Mouse (Mus musculus) limb, embryonic 12.5 days (tissue): ENCODE measurements around the gene Gpatch3. TPM values are rescaled to one million over a fixed set of nuclear protein-coding genes. Genes with fewer than 3 reads are reported as not detected.
A peak's percentile ranks its signal among the peaks of the same experiment; 100 is the strongest.

Source experiments
- ATAC-seq: fragments of 200-750 bp; cut with Nextera tagmentation; 2 replicates; pipeline ENCODE4 v1.8.0; 2017; ENCODE audit warnings: low read depth, moderate TSS enrichment; ENCODE audit not compliant: insufficient number of reproducible peaks, insufficient read depth, low FRiP score, low TSS enrichment
- H3K27ac ChIP-seq: fragments of 300-500 bp; sonication (generic); 2 replicates; pipeline ENCODE4 v1.5.1; 2016; ENCODE audit warnings: mild to moderate bottlenecking, moderate library complexity
- H3K27me3 ChIP-seq: fragments of 300-500 bp; sonication (generic); 2 replicates; pipeline ENCODE4 v1.6.1; 2016; ENCODE audit warnings: mild to moderate bottlenecking, moderate library complexity
- H3K36me3 ChIP-seq: fragments of 300-500 bp; sonication (generic); 2 replicates; pipeline ENCODE4 v1.6.1; 2016; ENCODE audit warnings: mild to moderate bottlenecking, moderate library complexity
- H3K4me1 ChIP-seq: fragments of 300-500 bp; sonication (generic); replicated peaks from 2 replicates; pipeline ENCODE4 v1.6.1; 2016
- H3K4me2 ChIP-seq: fragments of 300-500 bp; sonication (generic); 2 replicates; pipeline ENCODE4 v1.6.1; 2016; ENCODE audit warnings: mild to moderate bottlenecking, moderate library complexity
- H3K4me3 ChIP-seq: fragments of 300-500 bp; sonication (generic); replicated peaks from 2 replicates; pipeline ENCODE4 v1.5.1; 2016; ENCODE audit warnings: mild to moderate bottlenecking
- H3K9ac ChIP-seq: fragments of 300-500 bp; sonication (generic); replicated peaks from 2 replicates; pipeline ENCODE4 v1.6.1; 2016; ENCODE audit warnings: mild to moderate bottlenecking, moderate library complexity
- H3K9me3 ChIP-seq: fragments of 300-500 bp; sonication (generic); 2 replicates; pipeline ENCODE4 v1.6.1; 2016; ENCODE audit warnings: mild to moderate bottlenecking, moderate library complexity
- WGBS: fragments of 180-500 bp; shearing (Covaris S2); methylation state at CpG from one replicate; pipeline ENCODE4 v1.1.7; 2016; 5-methylcytosine and 5-hydroxymethylcytosine counted together
- polyA plus RNA-seq: library from polyadenylated mRNA; unstranded; fragments of >200 nt; fragmentation: Nextera tagmentation; extraction: Ambion mirVana; gene quantifications from 2 replicates; pipeline ENCODE4 v1.2.1, GENCODE M21; 2016

The Gpatch3 gene
- 11.7 and 12.0 TPM in 2 replicates for polyA plus RNA-seq

DNA sequence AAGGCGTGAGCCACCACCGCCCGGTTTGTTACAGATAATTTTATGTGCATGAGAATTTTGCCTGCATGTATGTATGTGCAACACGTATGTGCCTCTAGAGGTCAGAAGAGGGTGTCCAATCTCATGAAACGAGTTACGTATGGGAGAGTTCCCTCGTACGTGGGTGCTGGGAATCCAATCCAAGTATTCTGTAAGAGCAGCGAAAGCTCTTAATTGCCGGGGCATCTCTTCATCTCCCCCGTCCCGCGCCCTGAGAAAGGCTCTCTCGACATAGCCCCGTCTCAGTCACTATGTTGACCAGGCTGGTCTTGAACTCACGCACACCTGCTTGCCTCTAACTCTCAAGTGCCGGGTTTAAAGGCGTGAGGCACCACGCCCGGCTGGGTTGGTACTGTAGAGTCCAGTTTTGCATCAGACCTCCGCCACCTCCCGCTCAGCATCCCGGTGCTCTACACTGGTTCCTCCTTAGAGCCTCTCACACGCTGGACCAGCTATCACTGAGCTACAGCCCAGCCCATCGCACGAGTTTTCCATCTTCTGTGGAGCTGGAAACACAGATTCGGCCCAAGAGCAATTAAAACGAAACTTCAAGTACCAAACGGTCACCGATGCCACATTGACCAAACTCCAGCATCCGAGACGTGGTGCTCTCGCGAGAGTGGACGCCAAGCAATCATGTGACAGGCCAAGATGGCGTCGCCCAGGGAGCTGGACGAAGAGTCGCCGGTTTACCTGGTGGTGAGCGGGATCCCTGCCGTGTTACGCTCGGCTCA is at the start of gene Gpatch3:
Gpatch3 (plus strand) TSS at position 676 of the 773 bp plus-strand sequence.
- H3K27me3 ChIP-seq, result no peaks in the 10 kb centered on the region
- 8% methylated on average over 44 of the region's 44 CpGs for WGBS
- peak within 1 kb of the TSS; percentile 100 for H3K4me3 ChIP-seq
- no peaks in the 10 kb centered on the region for H3K9me3 ChIP-seq
- H3K9ac ChIP-seq, result peak within 1 kb of the TSS; percentile 90
- H3K4me2 ChIP-seq, result peak within 1 kb of the TSS; percentile 86
- H3K27ac ChIP-seq, result peak within 1 kb of the TSS; percentile 90
- ATAC-seq, result peak; percentile 83
- H3K4me1 ChIP-seq, result peaks cover 10% of the 10 kb centered on the region; the same call in 1 of the 2 replicates
- H3K36me3 ChIP-seq, result peaks cover 16% of the 10 kb centered on the region

GRCm38 (mm10) chr4:133527788-133528187 is 46.8 kb upstream of the Gpatch3 start:
- Histone ChIP-seq H3K4me3 (no peak overlapping the region), H3K4me2 (no peak overlapping the region), H3K9ac (no peak overlapping the region), H3K27ac (no peak overlapping the region), H3K9me3 (no peaks in the 10 kb centered on the region), H3K36me3 (peaks cover 58% of the 10 kb centered on the region), H3K27me3 (no peaks in the 10 kb centered on the region), H3K4me1 (no peaks in the 10 kb centered on the region)
- WGBS, result 71% methylated on average over 16 of the region's 16 CpGs
- ATAC-seq, result no peak

DNA sequence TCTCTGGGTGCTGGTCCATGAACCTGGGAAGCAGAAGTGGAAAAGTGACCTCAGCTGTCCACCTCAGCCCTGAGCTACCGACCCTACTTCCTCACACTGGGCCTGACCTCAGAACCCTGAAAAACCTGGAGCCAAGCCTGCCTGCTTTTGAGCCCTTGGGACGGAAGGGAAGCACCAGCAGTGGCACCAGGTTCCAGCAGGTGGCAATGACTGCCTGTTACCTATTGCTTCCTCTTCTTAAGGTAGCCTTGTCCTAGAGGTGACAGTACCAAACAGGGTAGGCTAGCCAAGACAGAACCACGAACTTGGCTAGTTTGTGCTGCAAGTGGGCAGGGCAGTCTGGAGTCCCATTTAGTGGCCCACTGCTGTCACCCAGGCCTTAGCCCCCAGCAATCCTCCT is 41.8 kb upstream of the Gpatch3 start:
- peaks cover 98% of the 10 kb centered on the region for H3K36me3 ChIP-seq
- no peak overlapping the region for H3K27ac ChIP-seq
- no peak overlapping the region for H3K9ac ChIP-seq
- no peaks in the 10 kb centered on the region for H3K9me3 ChIP-seq
- no peak for ATAC-seq
- WGBS, result 88% methylated on average over 3 of the region's 3 CpGs
- H3K4me2 ChIP-seq, result no peak overlapping the region
- no peaks in the 10 kb centered on the region for H3K4me1 ChIP-seq
- H3K4me3 ChIP-seq, result no peak overlapping the region
- no peaks in the 10 kb centered on the region for H3K27me3 ChIP-seq

DNA sequence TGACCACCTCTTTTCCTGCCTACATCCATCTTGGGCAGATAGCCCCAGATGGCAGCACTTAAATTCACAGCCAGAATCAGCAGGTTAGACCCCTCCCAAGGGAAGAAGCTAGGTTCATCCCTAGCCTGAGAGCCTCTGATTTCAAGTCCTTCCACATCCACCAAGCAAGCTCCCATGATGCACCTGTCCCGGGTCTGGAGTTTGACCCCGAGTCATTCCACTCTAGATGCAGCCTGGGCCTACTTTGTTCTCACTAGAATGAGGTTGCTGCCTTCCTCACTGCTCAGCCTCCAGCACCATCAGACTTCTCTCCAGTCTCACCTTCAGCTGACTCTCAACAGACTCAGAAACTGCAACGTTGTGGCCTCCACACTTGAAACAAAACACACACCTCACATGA is 38.5 kb upstream of the Gpatch3 start:
- H3K4me3 ChIP-seq, result no peak overlapping the region
- no peak for ATAC-seq
- no peaks in the 10 kb centered on the region for H3K9me3 ChIP-seq
- no peak overlapping the region for H3K4me2 ChIP-seq
- no peak overlapping the region for H3K27ac ChIP-seq
- peaks cover 99% of the 10 kb centered on the region for H3K36me3 ChIP-seq
- H3K9ac ChIP-seq, result no peak overlapping the region
- 89% methylated on average over 3 of the region's 3 CpGs for WGBS
- no peaks in the 10 kb centered on the region for H3K27me3 ChIP-seq
- no peaks in the 10 kb centered on the region for H3K4me1 ChIP-seq

DNA sequence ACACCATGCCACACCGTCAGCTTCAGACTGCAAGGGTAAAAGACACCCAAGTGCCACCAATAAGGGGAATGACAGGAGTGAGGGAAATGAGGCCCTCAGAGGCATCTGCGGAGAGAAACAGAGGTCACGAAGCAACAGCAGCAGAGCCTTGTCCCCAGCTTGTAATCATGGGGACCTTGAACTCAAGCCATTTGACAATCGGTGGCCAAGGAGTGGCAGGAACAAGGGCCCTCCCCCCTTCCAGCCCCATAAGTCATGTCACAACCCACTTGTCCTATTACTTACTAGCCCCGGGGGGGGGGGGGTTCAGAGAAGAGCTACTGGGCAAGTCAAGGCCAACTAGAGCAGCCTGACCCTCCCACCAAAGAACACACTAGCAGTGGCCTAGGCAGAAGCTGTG is 37.9 kb upstream of the Gpatch3 start:
- no peaks in the 10 kb centered on the region for H3K27me3 ChIP-seq
- no peak overlapping the region for H3K27ac ChIP-seq
- H3K4me1 ChIP-seq, result no peaks in the 10 kb centered on the region
- no peak overlapping the region for H3K4me2 ChIP-seq
- no peak overlapping the region for H3K9ac ChIP-seq
- WGBS, result 94% methylated on average over 5 of the region's 5 CpGs
- no peak for ATAC-seq
- H3K4me3 ChIP-seq, result no peak overlapping the region
- H3K36me3 ChIP-seq, result peaks cover 99% of the 10 kb centered on the region
- no peaks in the 10 kb centered on the region for H3K9me3 ChIP-seq

- under 1% methylated on average over 65 of the region's 77 CpGs for WGBS
- H3K4me3 ChIP-seq, result peak within 1 kb of the TSS; percentile 96
- H3K36me3 ChIP-seq, result peaks cover 33% of the 10 kb centered on the region
- H3K27ac ChIP-seq, result peak within 1 kb of the TSS; percentile 70; the same call in 1 of the 2 replicates
- H3K27me3 ChIP-seq, result no peaks in the 10 kb centered on the region
- H3K9ac ChIP-seq, result peak within 1 kb of the TSS; percentile 83
- peak; percentile 95 for ATAC-seq
- H3K4me1 ChIP-seq, result peaks cover 15% of the 10 kb centered on the region
- peaks cover 5% of the 10 kb centered on the region; the same call in 1 of the 2 replicates for H3K9me3 ChIP-seq
- peak within 1 kb of the TSS; percentile 84 for H3K4me2 ChIP-seq
Observed at GRCm38 (mm10) chr4:133545272-133546231, 29.0 kb upstream of the Gpatch3 start, which contains the start of gene Nudc. Gene Nudc, minus strand, starts transcription at chr4:133545996.

GRCm38 (mm10) chr4:133552029-133552428 is 22.5 kb upstream of the Gpatch3 start:
- ATAC-seq, result no peak
- WGBS, result 88% methylated on average over 1 of the region's 1 CpGs

DNA sequence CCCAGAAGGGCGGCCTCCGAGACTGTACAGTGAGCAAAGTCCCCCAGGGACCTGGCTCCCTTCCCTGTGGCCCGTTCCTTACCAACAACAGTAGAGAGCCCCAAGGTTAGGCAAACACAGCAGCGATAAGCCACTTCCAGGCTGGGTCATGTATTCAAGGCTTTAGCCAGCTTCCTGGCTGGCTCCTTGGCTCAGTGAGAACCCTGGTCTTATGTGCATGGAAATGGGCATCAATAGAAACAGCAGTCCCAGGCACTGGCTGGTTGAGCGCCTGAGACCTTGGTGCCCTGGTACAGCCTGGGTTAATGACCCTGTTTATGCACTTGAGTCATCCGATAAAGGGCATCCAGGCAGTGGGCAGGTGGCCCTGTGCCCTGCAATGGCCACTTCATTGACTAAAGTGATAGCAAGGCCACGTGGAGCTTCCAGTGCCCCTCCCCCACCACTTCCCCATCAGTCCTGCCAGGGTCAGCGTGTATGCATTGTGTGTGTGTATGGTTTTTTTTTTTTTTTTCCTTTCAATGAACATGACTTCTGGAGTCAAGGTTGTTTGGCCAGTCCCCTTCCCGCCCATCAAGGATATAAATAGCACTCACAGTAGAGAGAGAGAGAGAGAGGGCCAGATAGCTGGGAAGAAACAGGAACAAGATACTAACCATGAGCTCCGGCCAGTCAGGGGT is 21.6 kb upstream of the Gpatch3 start, which contains the start of gene Nr0b2:
Nr0b2 (plus strand) TSS at position 609 of the 680 bp plus-strand sequence.
- H3K4me2 ChIP-seq, result no peak within 1 kb of the TSS
- H3K36me3 ChIP-seq, result no peaks in the 10 kb centered on the region
- peaks cover 5% of the 10 kb centered on the region; the same call in 1 of the 2 replicates for H3K9me3 ChIP-seq
- no peak within 1 kb of the TSS for H3K9ac ChIP-seq
- H3K4me3 ChIP-seq, result no peak within 1 kb of the TSS
- no peaks in the 10 kb centered on the region for H3K4me1 ChIP-seq
- H3K27ac ChIP-seq, result no peak within 1 kb of the TSS
- no peak for ATAC-seq
- 77% methylated on average over 10 of the region's 10 CpGs for WGBS
- H3K27me3 ChIP-seq, result peaks cover 36% of the 10 kb centered on the region

More at GRCm38 (mm10) chr4:133552029-133552428, 22.5 kb upstream of the Gpatch3 start:
- Histone ChIP-seq H3K4me1 (no peaks in the 10 kb centered on the region), H3K4me3 (no peak overlapping the region), H3K4me2 (no peak overlapping the region), H3K9me3 (peaks cover 5% of the 10 kb centered on the region; the same call in 1 of the 2 replicates), H3K27me3 (peaks cover 32% of the 10 kb centered on the region), H3K9ac (no peak overlapping the region), H3K36me3 (no peaks in the 10 kb centered on the region), H3K27ac (no peak overlapping the region)

GRCm38 (mm10) chr4:133553448-133554330 is 20.9 kb upstream of the Gpatch3 start:
- Histone ChIP-seq H3K9me3 (no peaks in the 10 kb centered on the region), H3K9ac (no peak overlapping the region), H3K36me3 (no peaks in the 10 kb centered on the region), H3K4me1 (no peaks in the 10 kb centered on the region), H3K4me2 (no peak overlapping the region), H3K27ac (no peak overlapping the region), H3K27me3 (peaks cover 36% of the 10 kb centered on the region), H3K4me3 (no peak overlapping the region)
- WGBS, result 77% methylated on average over 19 of the region's 19 CpGs
- ATAC-seq, result no peak
